Mouse (Mus musculus) limb, embryonic 12.5 days (tissue): ENCODE data around the gene Repin1. TPM values are rescaled to one million over a fixed set of nuclear protein-coding genes. Genes with fewer than 3 reads are reported as not detected.

ENCODE experiments used
- ATAC-seq: fragments of 200-750 bp; cut with Nextera tagmentation; 2 replicates; pipeline ENCODE4 v1.8.0; 2017; ENCODE audit warnings: low read depth, moderate TSS enrichment; ENCODE audit not compliant: insufficient number of reproducible peaks, insufficient read depth, low FRiP score, low TSS enrichment
- H3K27ac ChIP-seq: fragments of 300-500 bp; sonication (generic); 2 replicates; pipeline ENCODE4 v1.5.1; 2016; ENCODE audit warnings: mild to moderate bottlenecking, moderate library complexity
- H3K27me3 ChIP-seq: fragments of 300-500 bp; sonication (generic); 2 replicates; pipeline ENCODE4 v1.6.1; 2016; ENCODE audit warnings: mild to moderate bottlenecking, moderate library complexity
- H3K36me3 ChIP-seq: fragments of 300-500 bp; sonication (generic); 2 replicates; pipeline ENCODE4 v1.6.1; 2016; ENCODE audit warnings: mild to moderate bottlenecking, moderate library complexity
- H3K4me1 ChIP-seq: fragments of 300-500 bp; sonication (generic); replicated peaks from 2 replicates; pipeline ENCODE4 v1.6.1; 2016
- H3K4me2 ChIP-seq: fragments of 300-500 bp; sonication (generic); 2 replicates; pipeline ENCODE4 v1.6.1; 2016; ENCODE audit warnings: mild to moderate bottlenecking, moderate library complexity
- H3K4me3 ChIP-seq: fragments of 300-500 bp; sonication (generic); replicated peaks from 2 replicates; pipeline ENCODE4 v1.5.1; 2016; ENCODE audit warnings: mild to moderate bottlenecking
- H3K9ac ChIP-seq: fragments of 300-500 bp; sonication (generic); replicated peaks from 2 replicates; pipeline ENCODE4 v1.6.1; 2016; ENCODE audit warnings: mild to moderate bottlenecking, moderate library complexity
- H3K9me3 ChIP-seq: fragments of 300-500 bp; sonication (generic); 2 replicates; pipeline ENCODE4 v1.6.1; 2016; ENCODE audit warnings: mild to moderate bottlenecking, moderate library complexity
- WGBS: fragments of 180-500 bp; shearing (Covaris S2); methylation state at CpG from one replicate; pipeline ENCODE4 v1.1.7; 2016; 5-methylcytosine and 5-hydroxymethylcytosine counted together
- polyA plus RNA-seq: library from polyadenylated mRNA; unstranded; fragments of >200 nt; fragmentation: Nextera tagmentation; extraction: Ambion mirVana; gene quantifications from 2 replicates; pipeline ENCODE4 v1.2.1, GENCODE M21; 2016

Repin1 gene
- 43.2 and 46.4 TPM in 2 replicates for polyA plus RNA-seq

GRCm38 (mm10) chr6:48593158-48594042, at the start of gene Repin1, which contains the start of gene Gm44965:
TSS of gene Repin1 (plus strand) at chr6:48593883.
TSS of gene Gm44965 (plus strand) at chr6:48593941.
- ATAC-seq: peak; percentile 93
- 7% methylated on average over 44 of the region's 45 CpGs for WGBS
- H3K36me3 ChIP-seq: peaks cover 36% of the 10 kb centered on the region

GRCm38 (mm10) chr6:48545251-48545650, 48.4 kb upstream of the Repin1 start:
- ATAC-seq: no peak
- Histone ChIP-seq H3K9me3 (no peaks in the 10 kb centered on the region), H3K4me3 (no peak overlapping the region), H3K27ac (no peak overlapping the region), H3K4me2 (no peak overlapping the region), H3K9ac (no peak overlapping the region), H3K27me3 (no peaks in the 10 kb centered on the region), H3K4me1 (peaks cover 35% of the 10 kb centered on the region), H3K36me3 (no peaks in the 10 kb centered on the region)
- 74% methylated on average over 5 of the region's 5 CpGs for WGBS

More at GRCm38 (mm10) chr6:48593158-48594042, at the start of gene Repin1, which contains the start of gene Gm44965:
- Histone ChIP-seq H3K27me3 (no peaks in the 10 kb centered on the region), H3K27ac (peak within 1 kb of the TSS; percentile 86), H3K4me2 (peak within 1 kb of the TSS; percentile 80), H3K9ac (peak within 1 kb of the TSS; percentile 78), H3K4me1 (peaks cover 20% of the 10 kb centered on the region), H3K9me3 (peaks cover 31% of the 10 kb centered on the region), H3K4me3 (peak within 1 kb of the TSS; percentile 79)

- H3K36me3 ChIP-seq: no peaks in the 10 kb centered on the region
- peaks cover 27% of the 10 kb centered on the region for H3K4me1 ChIP-seq
- H3K9me3 ChIP-seq: no peaks in the 10 kb centered on the region
- H3K4me2 ChIP-seq: no peak overlapping the region
- 56% methylated on average over 1 of the region's 1 CpGs for WGBS
- no peaks in the 10 kb centered on the region for H3K27me3 ChIP-seq
- no peak overlapping the region for H3K4me3 ChIP-seq
- H3K27ac ChIP-seq: 0 out of 2 replicates have a peak overlapping the region, but pooled peaks have one; percentile 41
- ATAC-seq: no peak
- H3K9ac ChIP-seq: no peak overlapping the region
Measured at GRCm38 (mm10) chr6:48546271-48546670, 47.4 kb upstream of the Repin1 start.

GRCm38 (mm10) chr6:48546858-48547257, 46.8 kb upstream of the Repin1 start:
- WGBS: 49% methylated on average over 4 of the region's 4 CpGs
- no peak overlapping the region for H3K4me2 ChIP-seq

GRCm38 (mm10) chr6:48548314-48548713, 45.4 kb upstream of the Repin1 start:
- Histone ChIP-seq H3K27me3 (no peaks in the 10 kb centered on the region), H3K4me2 (no peak overlapping the region), H3K9ac (no peak overlapping the region), H3K27ac (no peak overlapping the region), H3K36me3 (no peaks in the 10 kb centered on the region), H3K4me3 (no peak overlapping the region), H3K4me1 (peaks cover 8% of the 10 kb centered on the region), H3K9me3 (no peaks in the 10 kb centered on the region)
- no peak for ATAC-seq
- WGBS: 92% methylated on average over 6 of the region's 6 CpGs

More at GRCm38 (mm10) chr6:48546858-48547257, 46.8 kb upstream of the Repin1 start:
- no peaks in the 10 kb centered on the region for H3K36me3 ChIP-seq
- no peak overlapping the region for H3K4me3 ChIP-seq
- peak overlapping the region; percentile 41; the same call in 1 of the 2 replicates for H3K27ac ChIP-seq
- no peaks in the 10 kb centered on the region for H3K27me3 ChIP-seq
- no peak overlapping the region for H3K9ac ChIP-seq
- H3K9me3 ChIP-seq: no peaks in the 10 kb centered on the region
- peaks cover 22% of the 10 kb centered on the region for H3K4me1 ChIP-seq
- no peak for ATAC-seq

GRCm38 (mm10) chr6:48552918-48553317, 40.8 kb upstream of the Repin1 start:
- Histone ChIP-seq H3K9ac (no peak overlapping the region), H3K36me3 (0 out of 2 replicates have a peak, but pooled peaks cover 10% of the 10 kb centered on the region), H3K4me1 (peaks cover 6% of the 10 kb centered on the region), H3K27me3 (no peaks in the 10 kb centered on the region), H3K27ac (no peak overlapping the region), H3K4me2 (no peak overlapping the region), H3K9me3 (no peaks in the 10 kb centered on the region), H3K4me3 (no peak overlapping the region)
- WGBS: 62% methylated on average over 4 of the region's 4 CpGs
- no peak for ATAC-seq

GRCm38 (mm10) chr6:48553819-48554218, 39.9 kb upstream of the Repin1 start:
- 88% methylated on average over 4 of the region's 4 CpGs for WGBS
- Histone ChIP-seq H3K4me2 (peak overlapping the region; percentile 74), H3K4me1 (peaks cover 9% of the 10 kb centered on the region), H3K27ac (peak overlapping the region; percentile 96), H3K4me3 (peak overlapping the region; percentile 52), H3K27me3 (no peaks in the 10 kb centered on the region), H3K36me3 (0 out of 2 replicates have a peak, but pooled peaks cover 10% of the 10 kb centered on the region), H3K9me3 (no peaks in the 10 kb centered on the region), H3K9ac (peak overlapping the region; percentile 72)
- ATAC-seq: no peak

GRCm38 (mm10) chr6:48554280-48555103, 39.2 kb upstream of the Repin1 start, which contains the start of gene Lrrc61:
TSS of gene Lrrc61 (plus strand) at chr6:48554796.
- H3K27ac ChIP-seq: peak within 1 kb of the TSS; percentile 96
- H3K4me1 ChIP-seq: peaks cover 9% of the 10 kb centered on the region
- no peaks in the 10 kb centered on the region for H3K27me3 ChIP-seq
- 1% methylated on average over 39 of the region's 39 CpGs for WGBS
- 0 out of 2 replicates have a peak, but pooled peaks cover 10% of the 10 kb centered on the region for H3K36me3 ChIP-seq
- ATAC-seq: peak; percentile 87
- peak within 1 kb of the TSS; percentile 52 for H3K4me3 ChIP-seq
- H3K4me2 ChIP-seq: peak within 1 kb of the TSS; percentile 74
- peak within 1 kb of the TSS; percentile 72 for H3K9ac ChIP-seq
- H3K9me3 ChIP-seq: no peaks in the 10 kb centered on the region

GRCm38 (mm10) chr6:48555104-48555890, 38.4 kb upstream of the Repin1 start:
- peak overlapping the region; percentile 96 for H3K27ac ChIP-seq

GRCm38 (mm10) chr6:48555956-48556355, 37.7 kb upstream of the Repin1 start:
- H3K27me3 ChIP-seq: no peaks in the 10 kb centered on the region

More at GRCm38 (mm10) chr6:48555104-48555890, 38.4 kb upstream of the Repin1 start:
- ATAC-seq: peak; percentile 82
- H3K9ac ChIP-seq: peak overlapping the region; percentile 72
- no peaks in the 10 kb centered on the region for H3K9me3 ChIP-seq
- peak overlapping the region; percentile 74 for H3K4me2 ChIP-seq
- peaks cover 9% of the 10 kb centered on the region for H3K4me1 ChIP-seq
- WGBS: 37% methylated on average over 13 of the region's 14 CpGs
- peak overlapping the region; percentile 52 for H3K4me3 ChIP-seq
- peaks cover 13% of the 10 kb centered on the region; the same call in 1 of the 2 replicates for H3K36me3 ChIP-seq
- no peaks in the 10 kb centered on the region for H3K27me3 ChIP-seq

More at GRCm38 (mm10) chr6:48555956-48556355, 37.7 kb upstream of the Repin1 start:
- peak overlapping the region; percentile 52; the same call in 1 of the 2 replicates for H3K4me3 ChIP-seq
- H3K9ac ChIP-seq: no peak overlapping the region
- 96% methylated on average over 3 of the region's 3 CpGs for WGBS
- H3K4me1 ChIP-seq: peaks cover 9% of the 10 kb centered on the region
- H3K27ac ChIP-seq: peak overlapping the region; percentile 96; the same call in 1 of the 2 replicates
- no peak for ATAC-seq
- H3K4me2 ChIP-seq: peak overlapping the region; percentile 74; the same call in 1 of the 2 replicates
- H3K36me3 ChIP-seq: peaks cover 17% of the 10 kb centered on the region; the same call in 1 of the 2 replicates
- no peaks in the 10 kb centered on the region for H3K9me3 ChIP-seq
